Mouse (Mus musculus) MEL (cell line): ENCODE results near the gene Nr2c1. TPM values are rescaled to one million over a fixed set of nuclear protein-coding genes. Genes with fewer than 3 reads are reported as not detected.

Experiments used
- DNase-seq: peaks from one replicate; pipeline ENCODE4 v3.0.0; 2011; ENCODE audit warnings: low read depth, low spot score
- H3K27ac ChIP-seq: 2 replicates; pipeline ENCODE4 v1.5.1; 2012; ENCODE audit warnings: low read depth, mild to moderate bottlenecking, control low read depth, low read length, moderate library complexity; ENCODE audit not compliant: control insufficient read depth
- H3K27me3 ChIP-seq, 2 experiments: fragments of 150-350 bp in 1 of 2; sonication (generic) in 1 of 2; 2 replicates each; pipeline ENCODE4 v1.6.1; 2012; ENCODE audit warnings: low read length in 2 of 2, mild to moderate bottlenecking in 2 of 2, improper control_type of control experiment in 1 of 2, moderate library complexity in 1 of 2; ENCODE audit not compliant: insufficient read depth in 2 of 2, control insufficient read depth in 1 of 2
- H3K36me3 ChIP-seq, 2 experiments: 2 replicates each; pipeline ENCODE4 v1.6.1; 2012 to 2014; ENCODE audit warnings: low read length in 2 of 2, improper control_type of control experiment in 1 of 2, inconsistent platforms in 1 of 2, mild to moderate bottlenecking in 1 of 2; ENCODE audit not compliant: insufficient read depth in 2 of 2, control insufficient read depth in 1 of 2
- H3K4me1 ChIP-seq, 2 experiments: fragments of 150-350 bp in 1 of 2; sonication (generic) in 1 of 2; 2 replicates each; pipeline ENCODE4 v1.6.1; 2012; ENCODE audit warnings: low read length in 2 of 2, improper control_type of control experiment in 1 of 2, mild to moderate bottlenecking in 1 of 2; ENCODE audit not compliant: insufficient read depth in 2 of 2, control insufficient read depth in 1 of 2
- H3K4me3 ChIP-seq, 2 experiments: fragments of 150-350 bp in 1 of 2; sonication (generic) in 1 of 2; 2 replicates each; pipeline ENCODE4 v1.5.1; 2012; ENCODE audit warnings: low read depth in 2 of 2, low read length in 2 of 2, mild to moderate bottlenecking in 2 of 2, moderate library complexity in 2 of 2, control low read depth in 1 of 2, improper control_type of control experiment in 1 of 2; ENCODE audit not compliant: control insufficient read depth in 1 of 2, insufficient read depth in 1 of 2
- H3K79me2 ChIP-seq: 2 replicates; pipeline ENCODE4 v1.6.1; 2012; ENCODE audit warnings: mild to moderate bottlenecking, low read length, moderate library complexity; ENCODE audit not compliant: control insufficient read depth, poor library complexity, insufficient read depth
- H3K9ac ChIP-seq: 2 replicates; pipeline ENCODE4 v1.6.1; 2012; ENCODE audit warnings: low read depth, mild to moderate bottlenecking, control low read depth, low read length, moderate library complexity; ENCODE audit not compliant: control insufficient read depth, poor library complexity, severe bottlenecking
- H3K9me3 ChIP-seq: fragments of 150-350 bp; sonication (generic); replicated peaks from 2 replicates; pipeline ENCODE4 v1.6.1; 2012; ENCODE audit warnings: mild to moderate bottlenecking, low read length, improper control_type of control experiment, moderate library complexity; ENCODE audit not compliant: insufficient read depth
- CHD1 ChIP-seq: IDR thresholded peaks from 2 replicates; pipeline ENCODE4 v1.6.1; 2012; ENCODE audit warnings: low read depth, mild to moderate bottlenecking, inconsistent platforms, low read length, improper control_type of control experiment
- CTCF ChIP-seq, 3 experiments: IDR thresholded peaks in 2 of 3; conservative IDR thresholded peaks in 1 of 3; 2 replicates each; pipeline ENCODE4 v1.5.1; 2011 to 2012; ENCODE audit warnings: low read length in 3 of 3, low read depth in 2 of 3, mild to moderate bottlenecking in 2 of 3, improper control_type of control experiment in 1 of 3, inconsistent platforms in 1 of 3, mixed read lengths in 1 of 3, moderate library complexity in 1 of 3; ENCODE audit not compliant: control insufficient read depth in 1 of 3, insufficient read depth in 1 of 3, poor library complexity in 1 of 3, severe bottlenecking in 1 of 3
- E2F4 ChIP-seq: IDR thresholded peaks from 2 replicates; pipeline ENCODE4 v1.6.1; 2011; ENCODE audit warnings: low read depth, low read length, improper control_type of control experiment, borderline replicate concordance
- ELF1 ChIP-seq: IDR thresholded peaks from 2 replicates; pipeline ENCODE4 v1.6.1; 2014; ENCODE audit warnings: low read depth, mild to moderate bottlenecking, inconsistent platforms, low read length, improper control_type of control experiment, moderate library complexity
- EP300 ChIP-seq, 2 experiments: IDR thresholded peaks; 2 replicates each; pipeline ENCODE4 v1.6.1; 2011; ENCODE audit warnings: improper control_type of control experiment in 2 of 2, low read length in 2 of 2, low read depth in 1 of 2, mild to moderate bottlenecking in 1 of 2
- GABPA ChIP-seq: IDR thresholded peaks from 2 replicates; pipeline ENCODE4 v1.6.1; 2012; ENCODE audit warnings: low read depth, mild to moderate bottlenecking, inconsistent platforms, low read length, improper control_type of control experiment, moderate library complexity
- HCFC1 ChIP-seq: IDR thresholded peaks from 2 replicates; pipeline ENCODE4 v1.6.1; 2012; ENCODE audit warnings: low read depth, mild to moderate bottlenecking, inconsistent platforms, low read length, improper control_type of control experiment, moderate library complexity
- KAT2A ChIP-seq: conservative IDR thresholded peaks from 2 replicates; pipeline ENCODE4 v1.6.1; 2012; ENCODE audit warnings: low read depth, low read length, improper control_type of control experiment, inconsistent platforms
- MAFK ChIP-seq: IDR thresholded peaks from 2 replicates; pipeline ENCODE4 v1.6.1; 2011; ENCODE audit warnings: low read depth, mild to moderate bottlenecking, low read length, improper control_type of control experiment, borderline replicate concordance
- MXI1 ChIP-seq: IDR thresholded peaks from 2 replicates; pipeline ENCODE4 v1.6.1; 2011; ENCODE audit warnings: mild to moderate bottlenecking, low read depth, low read length, improper control_type of control experiment
- POLR2A ChIP-seq, 2 experiments: IDR thresholded peaks; 2 replicates each; pipeline ENCODE4 v1.6.1; 2011 to 2012; ENCODE audit warnings: low read length in 2 of 2, mild to moderate bottlenecking in 2 of 2, control low read depth in 1 of 2, improper control_type of control experiment in 1 of 2, low read depth in 1 of 2, moderate library complexity in 1 of 2; ENCODE audit not compliant: control insufficient read depth in 1 of 2, insufficient read depth in 1 of 2, poor library complexity in 1 of 2
- POLR2AphosphoS2 ChIP-seq: IDR thresholded peaks from 2 replicates; pipeline ENCODE4 v1.6.1; 2011; ENCODE audit warnings: low read length, improper control_type of control experiment
- RAD21 ChIP-seq: IDR thresholded peaks from 2 replicates; pipeline ENCODE4 v1.6.1; 2011; ENCODE audit warnings: mild to moderate bottlenecking, low read depth, low read length, improper control_type of control experiment
- RCOR1 ChIP-seq: IDR thresholded peaks from 2 replicates; pipeline ENCODE4 v1.6.1; 2012; ENCODE audit warnings: low read depth, mild to moderate bottlenecking, inconsistent platforms, low read length, improper control_type of control experiment
- SIN3A ChIP-seq: IDR thresholded peaks from 2 replicates; pipeline ENCODE4 v1.6.1; 2012; ENCODE audit warnings: low read length, improper control_type of control experiment, inconsistent platforms
- SMC3 ChIP-seq: IDR thresholded peaks from 2 replicates; pipeline ENCODE4 v1.6.1; 2011; ENCODE audit warnings: low read depth, low read length, improper control_type of control experiment
- TAL1 ChIP-seq: IDR thresholded peaks from 2 replicates; pipeline ENCODE4 v1.6.1; 2012; ENCODE audit warnings: mild to moderate bottlenecking, inconsistent platforms, low read length, moderate library complexity, mixed read lengths
- USF1 ChIP-seq: IDR thresholded peaks from 2 replicates; pipeline ENCODE4 v1.6.1; 2014; ENCODE audit warnings: low read depth, mild to moderate bottlenecking, inconsistent platforms, low read length, improper control_type of control experiment, moderate library complexity
- USF2 ChIP-seq, 2 experiments: IDR thresholded peaks; 2 replicates each; pipeline ENCODE4 v1.6.1; 2011 to 2012; ENCODE audit warnings: improper control_type of control experiment in 2 of 2, low read length in 2 of 2, borderline replicate concordance in 1 of 2, inconsistent platforms in 1 of 2, low read depth in 1 of 2, mild to moderate bottlenecking in 1 of 2; ENCODE audit not compliant: insufficient read depth in 1 of 2
- ZKSCAN1 ChIP-seq: IDR thresholded peaks from 2 replicates; pipeline ENCODE4 v1.6.1; 2012; ENCODE audit warnings: low read depth, mild to moderate bottlenecking, inconsistent platforms, low read length, improper control_type of control experiment, moderate library complexity
- polyA plus RNA-seq, 2 experiments: library from polyadenylated mRNA; stranded (reverse) in 1 of 2; unstranded in 1 of 2; fragments of >175 nt in 1 of 2; fragments of >200 nt in 1 of 2; gene quantifications; 2 replicates each; pipeline versions ENCODE4 v1.2.1 to v1.2.4; 2012; ENCODE audit warnings: low replicate concordance in 2 of 2, low read depth in 1 of 2; ENCODE audit not compliant: insufficient read length in 2 of 2, insufficient read depth in 1 of 2, missing spikeins in 1 of 2
- total RNA-seq: library from RNA; depleted of rRNA; stranded (reverse); fragments of 300-350 nt; gene quantifications from 2 replicates; pipeline ENCODE4 v1.2.3, GENCODE M21; 2012

Gene Nr2c1
- total and polyA plus RNA-seq, 3 experiments: 3.3 to 5.7 TPM; not detected in 1

DNA sequence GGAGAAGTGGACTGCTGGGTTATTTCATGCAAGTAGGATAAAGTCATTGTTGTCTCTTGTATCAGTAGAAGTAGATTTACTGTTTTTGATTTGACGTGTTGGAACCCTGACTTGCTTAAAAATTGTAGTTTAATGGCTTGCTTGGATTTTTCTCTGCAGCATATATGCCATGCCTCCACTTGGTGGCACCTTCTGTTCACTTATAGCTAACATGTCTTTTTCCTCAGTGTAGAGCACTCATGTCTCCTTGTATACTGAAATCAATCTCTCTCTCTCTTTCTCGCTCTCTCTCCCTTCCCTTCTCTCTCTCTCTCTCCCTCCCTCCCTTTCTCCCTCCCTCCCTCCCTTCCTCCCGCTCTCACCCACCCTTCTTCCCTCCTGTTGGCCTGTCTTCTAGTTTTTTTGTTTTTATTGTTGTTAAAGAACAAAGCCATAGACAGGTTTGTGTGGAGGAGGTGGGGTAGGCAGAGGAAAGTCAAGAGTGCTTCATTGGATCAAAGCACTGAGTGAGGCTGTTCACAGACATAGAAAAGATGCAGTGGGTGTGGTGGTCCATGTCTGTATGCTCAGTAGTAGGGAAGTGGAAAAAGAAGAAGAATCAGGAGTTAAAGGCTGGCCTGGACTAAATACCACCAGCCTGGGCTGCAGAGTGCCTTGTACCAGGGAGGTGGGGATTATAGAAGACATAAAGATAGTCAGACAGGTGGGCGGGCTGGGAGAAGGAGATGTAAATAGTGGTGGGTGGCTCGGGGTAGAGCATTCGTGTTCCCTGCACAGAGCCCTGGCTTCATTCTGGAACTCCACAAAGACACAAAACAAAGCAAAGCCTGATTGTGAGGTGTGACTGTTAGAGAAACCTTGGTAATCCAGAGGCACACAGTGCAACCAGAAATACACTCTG lies 63.1 kb downstream of the Nr2c1 start (continued):
- no peak for TF ChIP-seq USF2 (IDR thresholded peaks at IDR 0.05; ENCODE audit: borderline replicate concordance in 1 of 2, insufficient read depth in 1 of 2, low read depth in 1 of 2, low read length in 2 of 2)
- no peak for TF ChIP-seq RCOR1
- no peak for TF ChIP-seq HCFC1
- no peak for TF ChIP-seq USF1
- no peak for TF ChIP-seq ELF1
- TF ChIP-seq, all 39 proteins: peak for 4

DNA sequence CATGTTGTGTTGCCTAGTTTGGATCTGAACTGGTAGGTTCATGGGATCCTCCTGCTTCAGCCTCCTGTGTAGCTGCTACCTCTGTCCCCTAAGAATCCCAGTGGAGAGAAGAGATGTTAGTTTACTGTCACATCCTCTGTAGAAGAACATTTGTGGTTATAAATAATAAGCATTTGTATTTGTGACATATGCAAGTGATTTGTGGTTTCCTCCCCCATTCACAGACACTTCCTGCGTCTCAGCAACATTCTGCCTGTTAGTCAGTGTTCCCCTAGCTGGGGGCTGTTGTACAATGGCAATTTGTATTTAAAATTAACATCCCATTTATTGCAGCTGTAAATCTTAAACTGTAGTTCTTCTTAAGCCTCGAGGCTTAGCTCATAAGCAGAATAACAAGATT lies 63.9 kb downstream of the Nr2c1 start:
- Histone ChIP-seq H3K9me3 (no peaks in the 10 kb centered on the region), H3K79me2 (no peaks in the 10 kb centered on the region), H3K27me3 (no peaks in the 10 kb centered on the region), H3K27ac (no peak overlapping the region), H3K4me3 (no peak overlapping the region), H3K36me3 (peaks cover 0 to 4% of the 10 kb centered on the region in 2 experiments; a peak in 2 of 4 replicates), H3K4me1 (no peaks in the 10 kb centered on the region), H3K9ac (no peak overlapping the region)
- no peak for TF ChIP-seq KAT2A
- no peak for TF ChIP-seq MXI1
- TF ChIP-seq CHD1: no peak
- TF ChIP-seq E2F4: no peak
- no peak for TF ChIP-seq MAFK
- TF ChIP-seq CTCF (IDR thresholded peaks at IDR 0.05 in 2 of 3, conservative IDR thresholded peaks at IDR 0.05 in 1 of 3; ENCODE audit: control insufficient read depth in 1 of 3, insufficient read depth in 1 of 3, low read depth in 2 of 3, low read length in 3 of 3, poor library complexity in 1 of 3, severe bottlenecking in 1 of 3): no peak
- TF ChIP-seq POLR2A (IDR thresholded peaks at IDR 0.05; ENCODE audit: control insufficient read depth in 1 of 2, insufficient read depth in 1 of 2, low read depth in 1 of 2, low read length in 2 of 2, poor library complexity in 1 of 2): no peak
- no peak for TF ChIP-seq SMC3
- no peak for TF ChIP-seq ELF1
- TF ChIP-seq POLR2AphosphoS2: no peak
- TF ChIP-seq ZKSCAN1: no peak
- no peak for TF ChIP-seq RAD21
- TF ChIP-seq SIN3A: no peak
- TF ChIP-seq GABPA: no peak
- TF ChIP-seq EP300 (IDR thresholded peaks at IDR 0.05; ENCODE audit: low read depth in 1 of 2, low read length in 2 of 2): no peak
- TF ChIP-seq TAL1: no peak
- no peak for DNase-seq
